Mouse (Mus musculus) G1E (cell line): Measurements from ENCODE around the gene Mical3.

Experiments
- CTCF ChIP-seq: IDR thresholded peaks from 2 replicates; pipeline ENCODE4 v1.5.1; 2012; ENCODE audit warnings: low read depth, low read length, inconsistent platforms, mixed read lengths
- TAL1 ChIP-seq: conservative IDR thresholded peaks from 2 replicates; pipeline ENCODE4 v1.6.1; 2012; ENCODE audit warnings: low read depth, low read length, inconsistent platforms, mixed read lengths

DNA sequence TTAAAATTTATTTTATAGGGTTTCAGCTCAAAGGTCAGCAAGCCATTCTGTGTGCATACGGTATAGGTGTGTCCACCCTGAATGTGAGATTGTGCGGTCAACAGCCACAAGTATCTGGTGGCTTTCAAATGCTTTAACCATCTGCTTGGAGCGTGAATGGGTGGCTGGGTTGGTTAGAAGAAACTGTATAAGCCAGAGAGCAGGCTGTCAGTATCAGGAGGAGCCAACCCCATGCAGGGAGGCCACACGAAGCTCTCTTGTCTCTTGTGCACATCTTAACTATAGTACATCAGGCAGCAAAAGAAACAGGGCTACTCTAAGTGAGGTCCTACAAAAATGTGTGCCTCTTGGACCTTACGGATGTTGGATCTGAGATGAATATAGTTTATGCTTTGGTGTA, 114.7 kb downstream of the Mical3 start:
- TF ChIP-seq CTCF, result no peak
- no peak for TF ChIP-seq TAL1
